Mouse (Mus musculus) induced T-regulatory cell, adult 2 months (primary cell): ENCODE measurements around the gene Map2k6.
A peak's percentile ranks its signal among the peaks of the same experiment; 100 is the strongest.

Experiments
- DNase-seq: peaks from one replicate; pipeline ENCODE4 v3.0.0-alpha.2; 2012; ENCODE audit warnings: low read depth

Gene Map2k6

GRCm38 (mm10) chr11:110403602-110404001 lies 4.7 kb downstream of the Map2k6 start:
- DNase-seq: no peak

GRCm38 (mm10) chr11:110405607-110406006 lies 6.7 kb downstream of the Map2k6 start:
- no peak for DNase-seq

- DNase-seq: no peak
Observed at GRCm38 (mm10) chr11:110409131-110409530, 10.2 kb downstream of the Map2k6 start.

GRCm38 (mm10) chr11:110409776-110410175 lies 10.9 kb downstream of the Map2k6 start:
- peak; percentile 56 for DNase-seq

GRCm38 (mm10) chr11:110411596-110411995 lies 12.7 kb downstream of the Map2k6 start:
- DNase-seq: no peak

- no peak for DNase-seq
Observed at GRCm38 (mm10) chr11:110414263-110414662, 15.3 kb downstream of the Map2k6 start.

GRCm38 (mm10) chr11:110416691-110417090 lies 17.8 kb downstream of the Map2k6 start:
- no peak for DNase-seq

GRCm38 (mm10) chr11:110420463-110420862 lies 21.5 kb downstream of the Map2k6 start:
- no peak for DNase-seq

- no peak for DNase-seq
Observed at GRCm38 (mm10) chr11:110426572-110427145, 27.7 kb downstream of the Map2k6 start.

- DNase-seq: no peak
Observed at GRCm38 (mm10) chr11:110427159-110427561, 28.2 kb downstream of the Map2k6 start.

GRCm38 (mm10) chr11:110428999-110429398 lies 30.1 kb downstream of the Map2k6 start:
- DNase-seq: no peak

GRCm38 (mm10) chr11:110429837-110430418 lies 31.0 kb downstream of the Map2k6 start:
- no peak for DNase-seq

- no peak for DNase-seq
Observed at GRCm38 (mm10) chr11:110435839-110436556, 37.1 kb downstream of the Map2k6 start.

- DNase-seq: no peak
Observed at GRCm38 (mm10) chr11:110436998-110437397, 38.1 kb downstream of the Map2k6 start.

- DNase-seq: no peak
Observed at GRCm38 (mm10) chr11:110438135-110438534, 39.2 kb downstream of the Map2k6 start.

GRCm38 (mm10) chr11:110438700-110439296 lies 39.9 kb downstream of the Map2k6 start:
- no peak for DNase-seq

- DNase-seq: no peak
Observed at GRCm38 (mm10) chr11:110439354-110439753, 40.4 kb downstream of the Map2k6 start.

GRCm38 (mm10) chr11:110444576-110444975 lies 45.7 kb downstream of the Map2k6 start:
- DNase-seq: no peak

GRCm38 (mm10) chr11:110448131-110448725 lies 49.3 kb downstream of the Map2k6 start:
- DNase-seq: peak; percentile 21

GRCm38 (mm10) chr11:110448726-110449161 lies 49.8 kb downstream of the Map2k6 start:
- no peak for DNase-seq

- DNase-seq: no peak
Observed at GRCm38 (mm10) chr11:110449183-110449582, 50.3 kb downstream of the Map2k6 start.

- peak; percentile 14 for DNase-seq
Observed at GRCm38 (mm10) chr11:110450091-110450757, 51.3 kb downstream of the Map2k6 start.
